ENCODE assay signal across 15 mouse cellular contexts in the genomic region with DNA sequence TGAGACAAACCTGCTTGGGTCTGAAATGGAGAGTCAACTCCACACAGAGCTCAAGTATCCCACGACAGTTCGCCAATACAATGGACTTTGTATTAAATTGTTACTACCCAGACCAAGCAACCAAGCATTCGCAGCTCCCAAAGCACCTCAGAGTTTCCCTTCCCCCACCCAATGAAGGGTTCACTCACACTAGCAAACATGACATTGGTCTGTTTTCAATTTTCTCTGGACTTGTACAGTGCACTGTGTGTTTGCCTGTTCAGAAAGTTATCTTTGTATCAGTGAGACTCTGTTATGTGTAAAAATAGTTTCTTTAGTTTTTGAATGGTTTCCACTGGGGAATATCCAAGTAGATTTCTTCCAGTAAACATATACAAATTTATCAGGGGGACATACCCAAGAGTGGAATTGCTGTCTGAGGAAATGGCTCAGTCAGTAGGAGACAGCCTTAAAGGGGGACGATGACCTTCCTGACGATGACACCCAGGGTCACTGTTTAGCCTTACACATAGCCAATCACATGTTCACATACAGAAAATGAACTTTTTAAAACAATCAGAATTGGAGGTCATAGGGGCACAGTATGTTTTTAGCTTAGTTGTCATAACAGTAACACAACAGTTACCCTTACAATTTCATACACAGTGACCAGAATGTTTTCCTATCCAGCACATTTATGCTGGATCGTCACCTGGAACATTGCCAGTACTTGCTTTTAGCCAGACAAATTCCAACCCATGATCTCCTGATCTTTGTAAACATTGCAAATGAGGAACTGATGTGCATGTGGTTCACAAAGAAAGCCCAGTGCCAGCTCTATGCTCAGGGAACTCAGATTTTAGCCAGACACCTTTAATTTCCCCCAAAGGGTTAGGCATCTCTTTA. TPM values are rescaled to one million over a fixed set of nuclear protein-coding genes. Genes with fewer than 3 reads are reported as not detected.
DNase-seq lines count a peak whose midpoint lies in the region; ATAC-seq lines count a peak whose summit lies in the region.
"Had no signal": no experiment of that assay in that cellular context is flagged by ENCODE, and none has a peak within 500 bp of the region (broad histone marks: within the 10 kb centered on the region; RNA-seq: fewer than 3 reads in every experiment).

No protein-coding gene starts in this region.

- DNase-seq in kidney, postnatal 10 days, result peak; percentile 68
- DNase-seq in adipocyte (ENCODE audit: low spot score), result peak; percentile 65
- DNase-seq in lung, postnatal 36 days, result peak; percentile 42
- DNase-seq in left cerebral cortex, postnatal 4 days, result no peak
- no peak for DNase-seq in spleen, postnatal 36 days (ENCODE audit: low spot score in 2 of 2)
- DNase-seq: adrenal gland, postnatal 36 days; cerebellum, adult 11-12 months; right cerebral cortex, postnatal 14 days had no signal

- H3K27me3 ChIP-seq in kidney, embryonic 15.5 days, result peaks cover 6% of the 10 kb centered on the region; the same call in 1 of the 2 replicates
- H3K27me3 ChIP-seq in embryonic facial prominence, embryonic 13.5 days, result no peaks in the 10 kb centered on the region
- H3K27me3 ChIP-seq: limb, embryonic 15.5 days had no signal

- no peak overlapping the region for H3K4me3 ChIP-seq in kidney, embryonic 15.5 days (replicated peaks)
- no peak overlapping the region for H3K4me3 ChIP-seq in embryonic facial prominence, embryonic 13.5 days
- H3K4me3 ChIP-seq: forebrain, embryonic 10.5 days; heart, embryonic 12.5 days; hindbrain, embryonic 10.5 days; limb, embryonic 15.5 days had no signal

- H3K9me3 ChIP-seq in kidney, embryonic 15.5 days (replicated peaks), result no peaks in the 10 kb centered on the region
- H3K9me3 ChIP-seq in embryonic facial prominence, embryonic 13.5 days, result no peaks in the 10 kb centered on the region
- H3K9me3 ChIP-seq: forebrain, embryonic 10.5 days; heart, embryonic 12.5 days; hindbrain, embryonic 10.5 days; limb, embryonic 15.5 days had no signal

- no peak overlapping the region for H3K27ac ChIP-seq in kidney, embryonic 15.5 days
- H3K27ac ChIP-seq in embryonic facial prominence, embryonic 13.5 days, result peak overlapping the region; percentile 66
- H3K27ac ChIP-seq: forebrain, embryonic 10.5 days; hindbrain, embryonic 10.5 days; limb, embryonic 15.5 days had no signal

- intact Hi-C loops in left cerebral cortex, postnatal 4 days (cut with DNase I), result loop anchor here (5.0 kb wide), 1 partner anchor 114 kb away; a partner anchor contains a TSS

- WGBS in kidney, embryonic 15.5 days, result 86% methylated on average over 6 of the region's 6 CpGs
- WGBS in embryonic facial prominence, embryonic 13.5 days, result 68% methylated on average over 6 of the region's 6 CpGs

- no peak for ATAC-seq in kidney, embryonic 15.5 days (replicated peaks; ENCODE audit: low FRiP score)
- ATAC-seq in embryonic facial prominence, embryonic 13.5 days (ENCODE audit: insufficient number of reproducible peaks, insufficient read depth, low FRiP score, low TSS enrichment, low read depth), result no peak

- peaks cover 7% of the 10 kb centered on the region for H3K36me3 ChIP-seq in kidney, embryonic 15.5 days
- H3K36me3 ChIP-seq in embryonic facial prominence, embryonic 13.5 days, result peaks cover 7% of the 10 kb centered on the region

- H3K4me1 ChIP-seq in kidney, embryonic 15.5 days, result peaks cover 16% of the 10 kb centered on the region
- H3K4me1 ChIP-seq in embryonic facial prominence, embryonic 13.5 days, result peaks cover 23% of the 10 kb centered on the region

- H3K4me2 ChIP-seq in kidney, embryonic 15.5 days, result no peak overlapping the region
- no peak overlapping the region for H3K4me2 ChIP-seq in embryonic facial prominence, embryonic 13.5 days
- H3K4me2 ChIP-seq: heart, embryonic 12.5 days; limb, embryonic 15.5 days had no signal

- H3K9ac ChIP-seq in kidney, embryonic 15.5 days, result no peak overlapping the region
- H3K9ac ChIP-seq in embryonic facial prominence, embryonic 13.5 days, result peak overlapping the region; percentile 36; the same call in 1 of the 2 replicates
- H3K9ac ChIP-seq: heart, embryonic 12.5 days; limb, embryonic 15.5 days had no signal

RNA-seq across cellular contexts. Expression of a gene that starts 3.4 kb away (rescaled TPM):
- polyA plus RNA-seq in kidney, embryonic 15.5 days (2015; fragmentation: Nextera tagmentation; extraction: Ambion mirVana), result 299 and 310 TPM in 2 replicates
- 313 and 356 TPM in 2 replicates for polyA plus RNA-seq in embryonic facial prominence, embryonic 13.5 days (2015; fragmentation: Nextera tagmentation; extraction: Ambion mirVana)
- total RNA-seq in left cerebral cortex, postnatal 4 days (2021), result 100 to 1,000 TPM; 139 to 142 TPM

RNA-seq across cellular contexts. Expression of a gene that starts 17.7 kb away (rescaled TPM):
- 0.58 and 3.3 TPM in 2 replicates for polyA plus RNA-seq in kidney, embryonic 15.5 days (2015; fragmentation: Nextera tagmentation; extraction: Ambion mirVana)
- 1.5 and 5.8 TPM in 2 replicates for polyA plus RNA-seq in embryonic facial prominence, embryonic 13.5 days (2015; fragmentation: Nextera tagmentation; extraction: Ambion mirVana)
- under 1 TPM in 1 of 2 experiments, not detected in 1; 0.10 TPM for total RNA-seq in left cerebral cortex, postnatal 4 days (2021)
- total RNA-seq: adrenal gland, postnatal 36 days; megakaryocyte-erythroid progenitor cell, adult 5-6 weeks had no signal
- polyA plus RNA-seq: heart, embryonic 12.5 days had no signal

RNA-seq across cellular contexts. Expression of a gene that starts 39.4 kb away (rescaled TPM):
- 5.1 and 5.5 TPM in 2 replicates for polyA plus RNA-seq in kidney, embryonic 15.5 days (2015; fragmentation: Nextera tagmentation; extraction: Ambion mirVana)
- 3.9 and 5.2 TPM in 2 replicates for polyA plus RNA-seq in embryonic facial prominence, embryonic 13.5 days (2015; fragmentation: Nextera tagmentation; extraction: Ambion mirVana)
- 1 to 10 TPM; 8.7 to 8.9 TPM for total RNA-seq in left cerebral cortex, postnatal 4 days (2021)

Comparison
In these comparisons a context has a peak if more than half of its experiments do, and no peak if none do; other contexts are left out.
1. DNase-seq: peak in kidney, postnatal 10 days (single experiment), adipocyte (single experiment) and lung, postnatal 36 days (single experiment); none in left cerebral cortex, postnatal 4 days (single experiment) and spleen, postnatal 36 days (0 of 2).